Mouse (Mus musculus) liver, embryonic 11.5 days (tissue): ENCODE data around the gene Il17re. TPM values are rescaled to one million over a fixed set of nuclear protein-coding genes. Genes with fewer than 3 reads are reported as not detected.
A peak's percentile ranks its signal among the peaks of the same experiment; 100 is the strongest.

Experiments used
- ATAC-seq: fragments of 200-750 bp; cut with Nextera tagmentation; replicated peaks from 2 replicates; pipeline ENCODE4 v1.8.0; 2017; ENCODE audit warnings: moderate number of reproducible peaks, mild to moderate bottlenecking, moderate TSS enrichment, moderate library complexity; ENCODE audit not compliant: low FRiP score
- DNase-seq: peaks from one replicate; pipeline ENCODE4 v3.0.0-alpha.2; 2017; ENCODE audit warnings: low spot score
- H3K27ac ChIP-seq: fragments of 300-500 bp; sonication (generic); 2 replicates; pipeline ENCODE4 v1.5.1; 2014; ENCODE audit warnings: mild to moderate bottlenecking, low read depth, low read length, control low read depth
- H3K27me3 ChIP-seq: fragments of 300-500 bp; sonication (generic); replicated peaks from 2 replicates; pipeline ENCODE4 v1.6.1; 2014; ENCODE audit warnings: low read length, mixed read lengths; ENCODE audit not compliant: control insufficient read depth, insufficient read depth
- H3K36me3 ChIP-seq: fragments of 300-500 bp; sonication (generic); 2 replicates; pipeline ENCODE4 v1.6.1; 2014; ENCODE audit warnings: mild to moderate bottlenecking, low read length, moderate library complexity, mixed read lengths; ENCODE audit not compliant: control insufficient read depth, insufficient read depth
- H3K4me1 ChIP-seq: fragments of 300-500 bp; sonication (generic); replicated peaks from 2 replicates; pipeline ENCODE4 v1.6.1; 2014; ENCODE audit warnings: low read length, mixed read lengths; ENCODE audit not compliant: control insufficient read depth, insufficient read depth
- H3K4me2 ChIP-seq: fragments of 300-500 bp; sonication (generic); 2 replicates; pipeline ENCODE4 v1.6.1; 2014; ENCODE audit warnings: mild to moderate bottlenecking, control low read depth, moderate library complexity
- H3K4me3 ChIP-seq: fragments of 300-500 bp; sonication (generic); 2 replicates; pipeline ENCODE4 v1.5.1; 2014; ENCODE audit warnings: low read depth, low read length, control low read depth
- H3K9ac ChIP-seq: fragments of 300-500 bp; sonication (generic); 2 replicates; pipeline ENCODE4 v1.6.1; 2014; ENCODE audit warnings: low read depth, low read length, control low read depth
- H3K9me3 ChIP-seq: fragments of 300-500 bp; sonication (generic); 2 replicates; pipeline ENCODE4 v1.6.1; 2016; ENCODE audit warnings: low read length, inconsistent platforms, mixed read lengths; ENCODE audit not compliant: control insufficient read depth
- WGBS: fragments of 180-500 bp; shearing (Covaris S2); extraction: QIAGEN DNeasy Blood & Tissue Kit; methylation state at CpG from one replicate; pipeline ENCODE4 v1.1.7; 2014; 5-methylcytosine and 5-hydroxymethylcytosine counted together
- polyA plus RNA-seq: library from polyadenylated mRNA; unstranded; fragments of >200 nt; fragmentation: Nextera tagmentation; extraction: Ambion mirVana; gene quantifications from 2 replicates; pipeline ENCODE4 v1.2.1, GENCODE M21; 2014

Gene Il17re
- 0.74 and 1.5 TPM in 2 replicates for polyA plus RNA-seq

DNA sequence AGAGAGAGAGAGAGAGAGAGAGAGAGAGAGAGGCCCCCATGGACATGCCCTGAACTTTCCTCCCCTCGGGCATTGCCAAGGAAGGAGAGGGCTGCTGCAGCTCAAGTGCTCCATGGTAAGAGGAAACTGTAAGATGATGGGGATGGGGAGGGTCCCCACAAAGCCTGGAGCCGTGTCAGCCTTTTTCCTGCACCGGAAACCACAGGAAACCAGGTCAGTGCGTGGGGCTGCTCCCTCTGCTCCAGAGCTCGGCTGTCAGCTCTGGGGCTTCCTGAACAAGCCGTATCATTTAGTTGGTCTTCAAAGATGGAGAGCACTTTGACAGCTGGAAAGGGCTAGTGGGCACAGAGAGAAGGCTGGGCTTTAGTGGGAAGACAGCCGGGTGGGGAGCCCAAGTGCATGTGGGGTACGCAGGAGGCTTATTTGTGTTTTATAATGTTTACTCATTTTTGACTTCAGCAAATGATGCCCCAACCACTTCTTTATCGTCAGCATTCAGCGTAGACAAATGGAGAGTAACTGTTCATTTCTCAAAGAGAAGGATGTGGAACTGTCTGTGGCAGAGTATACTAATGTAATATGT is at the start of gene Il17re:
TSS of gene Il17re (plus strand) at position 533 of the 583 bp plus-strand sequence.
- no peak within 1 kb of the TSS for H3K4me3 ChIP-seq
- no peak within 1 kb of the TSS for H3K27ac ChIP-seq
- H3K27me3 ChIP-seq = no peaks in the 10 kb centered on the region
- no peak for ATAC-seq
- H3K9ac ChIP-seq = no peak within 1 kb of the TSS
- no peaks in the 10 kb centered on the region for H3K9me3 ChIP-seq
- no peak for DNase-seq
- no peaks in the 10 kb centered on the region for H3K36me3 ChIP-seq
- WGBS = 31% methylated on average over 10 of the region's 10 CpGs
- H3K4me1 ChIP-seq = 0 out of 2 replicates have a peak, but pooled peaks cover 2% of the 10 kb centered on the region
- H3K4me2 ChIP-seq = no peak within 1 kb of the TSS

DNA sequence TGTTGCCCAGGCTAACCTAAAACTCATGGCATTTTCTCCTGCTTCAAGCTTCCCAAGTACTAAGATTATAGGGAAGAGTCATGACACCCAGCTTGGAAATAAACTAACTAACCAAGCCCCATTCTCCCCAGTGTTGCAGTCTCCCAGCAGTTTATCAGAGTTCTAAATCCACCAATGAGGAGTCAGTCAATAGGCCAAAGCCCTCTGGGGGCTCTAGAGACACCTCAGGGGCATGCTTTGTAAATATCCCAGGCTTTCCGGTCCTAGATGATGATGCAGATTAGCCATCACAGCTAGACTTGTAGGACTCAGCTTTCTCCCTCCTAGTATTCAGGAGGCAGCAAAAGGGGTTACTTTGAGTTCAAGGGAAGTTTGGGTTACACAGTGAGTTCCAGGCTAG is 48.3 kb upstream of the Il17re start:
- Histone ChIP-seq H3K27ac (no peak overlapping the region), H3K27me3 (no peaks in the 10 kb centered on the region), H3K36me3 (0 out of 2 replicates have a peak, but pooled peaks cover 2% of the 10 kb centered on the region), H3K4me2 (no peak overlapping the region), H3K9me3 (no peaks in the 10 kb centered on the region), H3K4me3 (no peak overlapping the region), H3K9ac (no peak overlapping the region), H3K4me1 (no peaks in the 10 kb centered on the region)
- 75% methylated on average over 1 of the region's 1 CpGs for whole genome bisulfite sequencing
- DNase-seq = no peak
- no peak for ATAC-seq

DNA sequence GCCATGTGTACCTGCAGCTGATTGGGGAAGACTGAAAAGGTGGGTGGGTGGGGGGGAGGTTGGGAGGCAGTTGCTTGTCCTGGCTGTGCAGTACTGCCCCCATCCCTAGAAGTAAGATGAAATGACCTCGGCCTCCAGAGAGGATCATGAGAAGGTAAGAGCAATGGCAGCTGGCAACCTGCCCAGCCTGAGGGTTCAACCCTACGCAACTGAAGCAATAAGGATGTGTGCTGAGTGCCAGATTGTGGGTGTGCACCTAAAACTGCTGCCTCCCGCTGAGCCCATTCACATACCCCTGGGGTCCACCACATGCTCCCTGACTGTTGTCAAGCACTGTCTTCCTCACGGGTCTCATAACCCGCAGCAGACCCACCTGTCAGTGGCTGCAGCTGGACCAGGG is 41.9 kb upstream of the Il17re start:
- H3K9me3 ChIP-seq = no peaks in the 10 kb centered on the region
- WGBS = 84% methylated on average over 5 of the region's 5 CpGs
- H3K4me1 ChIP-seq = peaks cover 13% of the 10 kb centered on the region
- ATAC-seq = no peak
- H3K27ac ChIP-seq = no peak overlapping the region
- peaks cover 2% of the 10 kb centered on the region; the same call in 1 of the 2 replicates for H3K36me3 ChIP-seq
- H3K27me3 ChIP-seq = no peaks in the 10 kb centered on the region
- no peak overlapping the region for H3K9ac ChIP-seq
- no peak overlapping the region for H3K4me3 ChIP-seq
- H3K4me2 ChIP-seq = no peak overlapping the region
- DNase-seq = no peak

DNA sequence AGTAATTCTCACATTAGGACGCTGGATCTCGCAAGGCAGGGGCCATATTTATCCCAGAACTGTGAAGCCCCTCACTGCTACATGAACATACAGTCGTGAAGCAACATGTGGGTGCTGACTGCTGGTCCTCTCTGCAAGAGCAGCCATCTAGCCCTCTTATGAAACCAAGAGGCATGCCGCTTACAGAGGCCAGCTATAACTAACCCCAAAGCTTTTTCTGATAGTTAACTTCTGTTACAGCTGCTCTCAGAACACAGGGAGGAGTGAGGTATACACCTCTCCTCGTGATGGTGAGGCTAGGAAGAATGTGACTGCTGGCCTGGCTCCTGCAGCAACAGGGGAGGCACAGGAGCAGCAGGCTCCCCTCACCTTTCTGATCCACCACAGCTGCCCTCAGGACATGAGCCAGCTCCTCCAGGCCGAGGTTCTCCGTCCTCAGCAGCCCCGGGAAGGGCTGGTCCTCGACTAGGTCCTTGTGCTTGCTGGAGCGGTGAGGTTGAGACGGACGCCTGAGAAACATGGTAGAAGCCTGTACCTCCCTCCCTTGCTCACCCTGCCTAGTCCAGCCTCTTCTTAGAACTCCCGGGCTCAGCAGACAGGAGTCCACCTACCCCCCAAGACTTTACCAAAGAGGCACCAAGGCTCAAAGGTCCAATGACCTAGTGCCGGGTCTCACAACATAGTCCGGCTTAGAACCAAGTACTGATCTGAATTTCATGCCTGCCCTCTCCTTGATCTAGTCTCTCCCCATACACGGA is 39.7 kb upstream of the Il17re start:
- DNase-seq = peak; percentile 59

DNA sequence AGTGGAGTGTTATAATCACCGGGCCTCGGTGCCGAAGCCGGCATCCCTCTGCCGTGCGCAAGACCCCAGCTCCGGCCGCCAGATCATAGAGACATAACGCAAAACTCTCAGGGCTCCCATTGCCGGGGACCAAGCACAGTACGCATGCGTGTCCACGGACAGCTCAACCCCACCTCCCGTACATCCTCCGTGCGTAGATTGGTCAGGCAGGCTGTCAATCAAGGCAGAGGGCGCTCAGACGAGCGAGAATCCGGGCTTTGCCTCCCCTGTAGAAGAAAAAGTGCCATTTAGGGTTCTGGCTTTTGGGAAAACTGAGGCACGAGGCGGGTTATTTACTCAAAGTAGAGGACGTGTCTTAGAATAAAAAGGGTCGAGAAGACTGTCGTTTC is 39.1 kb upstream of the Il17re start, which contains the start of gene Rpusd3:
TSS of gene Rpusd3 (minus strand) at position 142 of the 389 bp plus-strand sequence.
- ATAC-seq = peak; percentile 97
- WGBS = under 1% methylated on average over 25 of the region's 25 CpGs

More for the DNA sequence above, 39.7 kb upstream of the Il17re start:
- Histone ChIP-seq H3K4me2 (peak overlapping the region; percentile 99), H3K9me3 (no peaks in the 10 kb centered on the region), H3K4me3 (peak overlapping the region; percentile 78), H3K27me3 (no peaks in the 10 kb centered on the region), H3K9ac (peak overlapping the region; percentile 90), H3K36me3 (no peaks in the 10 kb centered on the region; the same call in 1 of the 2 replicates), H3K4me1 (peaks cover 13% of the 10 kb centered on the region), H3K27ac (peak overlapping the region; percentile 38; the same call in 1 of the 2 replicates)
- WGBS = 14% methylated on average over 16 of the region's 16 CpGs
- ATAC-seq = peak; percentile 65

DNA sequence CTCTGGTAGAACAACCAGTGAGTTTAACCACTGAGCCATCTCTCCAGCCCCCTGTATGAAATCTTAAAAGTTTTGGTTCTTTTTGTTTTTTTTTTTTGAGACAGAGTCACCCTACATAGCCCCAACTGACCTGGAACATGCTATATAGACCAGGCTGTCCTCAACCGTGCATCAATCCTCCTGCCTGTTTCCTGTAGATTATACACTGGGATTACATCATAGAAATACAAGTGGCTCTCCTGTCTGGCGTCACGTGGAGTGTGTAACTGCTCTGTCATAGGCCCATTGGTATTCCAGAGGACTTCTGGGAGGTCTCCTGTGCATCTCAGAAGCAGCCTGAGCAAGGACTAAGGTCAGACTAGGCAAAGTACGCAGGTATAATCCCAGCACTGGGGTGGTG is 35.3 kb upstream of the Il17re start:
- DNase-seq = no peak
- WGBS = 45% methylated on average over 4 of the region's 4 CpGs
- no peak overlapping the region for H3K4me3 ChIP-seq

More for the DNA sequence above, 39.1 kb upstream of the Il17re start, which contains the start of gene Rpusd3:
- H3K9ac ChIP-seq = peak within 1 kb of the TSS; percentile 90
- peak; percentile 90 for DNase-seq
- no peaks in the 10 kb centered on the region for H3K27me3 ChIP-seq
- H3K4me1 ChIP-seq = peaks cover 13% of the 10 kb centered on the region
- H3K4me3 ChIP-seq = peak within 1 kb of the TSS; percentile 78
- peak within 1 kb of the TSS; percentile 99 for H3K4me2 ChIP-seq
- peak within 1 kb of the TSS; percentile 38; the same call in 1 of the 2 replicates for H3K27ac ChIP-seq
- no peaks in the 10 kb centered on the region; the same call in 1 of the 2 replicates for H3K36me3 ChIP-seq
- H3K9me3 ChIP-seq = no peaks in the 10 kb centered on the region

DNA sequence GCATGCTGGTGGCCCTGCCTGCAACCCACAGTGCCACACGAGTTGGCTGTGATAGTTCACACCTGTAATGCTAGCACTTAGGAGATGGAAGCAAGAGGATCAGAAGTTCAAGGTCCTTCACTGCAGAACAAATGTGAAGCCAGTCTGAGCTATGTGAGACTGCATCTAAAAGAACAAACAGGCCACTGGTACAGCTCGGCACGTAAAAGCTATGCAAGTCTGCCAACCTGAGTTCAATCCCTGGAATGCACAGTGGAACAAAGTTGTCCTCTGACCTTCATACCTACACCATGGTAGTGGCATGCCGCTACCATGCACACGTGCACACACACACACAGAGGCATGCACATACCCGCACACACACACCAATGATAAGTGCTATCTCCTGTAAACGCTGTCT is 34.1 kb upstream of the Il17re start:
- Histone ChIP-seq H3K9me3 (no peaks in the 10 kb centered on the region), H3K4me1 (no peaks in the 10 kb centered on the region), H3K4me3 (no peak overlapping the region), H3K4me2 (no peak overlapping the region), H3K9ac (no peak overlapping the region), H3K27me3 (no peaks in the 10 kb centered on the region), H3K36me3 (no peaks in the 10 kb centered on the region), H3K27ac (no peak overlapping the region)
- ATAC-seq = no peak
- DNase-seq = no peak
- 72% methylated on average over 7 of the region's 7 CpGs for WGBS

More for the DNA sequence above, 35.3 kb upstream of the Il17re start:
- Histone ChIP-seq H3K36me3 (no peaks in the 10 kb centered on the region), H3K4me1 (peaks cover 6% of the 10 kb centered on the region), H3K27me3 (no peaks in the 10 kb centered on the region), H3K9me3 (no peaks in the 10 kb centered on the region), H3K4me2 (no peak overlapping the region), H3K27ac (no peak overlapping the region), H3K9ac (no peak overlapping the region)
- no peak for ATAC-seq

DNA sequence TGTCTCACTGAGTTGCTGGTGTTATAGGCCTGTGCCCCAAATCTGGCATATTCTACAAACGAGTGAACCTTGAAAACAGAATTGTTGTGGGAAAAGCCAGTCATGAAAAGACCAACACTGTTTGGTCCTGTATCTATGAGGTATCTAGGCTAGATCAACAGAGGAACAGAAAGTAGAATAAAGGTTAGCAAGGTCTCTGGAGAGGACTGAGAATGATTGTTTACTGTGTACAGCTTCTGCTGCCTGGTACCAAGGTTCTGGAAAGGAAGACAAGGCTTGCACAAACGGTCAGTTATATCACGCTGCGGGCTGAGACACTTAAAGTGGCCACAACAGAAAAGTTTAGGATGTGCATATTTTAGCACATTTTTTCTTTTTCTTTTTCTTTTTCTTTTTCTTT is 31.6 kb upstream of the Il17re start:
- Histone ChIP-seq H3K27me3 (no peaks in the 10 kb centered on the region), H3K9ac (no peak overlapping the region), H3K4me2 (no peak overlapping the region), H3K36me3 (no peaks in the 10 kb centered on the region), H3K4me3 (no peak overlapping the region), H3K9me3 (no peaks in the 10 kb centered on the region), H3K27ac (no peak overlapping the region), H3K4me1 (no peaks in the 10 kb centered on the region)
- ATAC-seq (no peak), DNase-seq (no peak)
- WGBS = 91% methylated on average over 4 of the region's 4 CpGs
